Mouse (Mus musculus): ENCODE data around the gene Tcstv1. TPM values are rescaled to one million over a fixed set of nuclear protein-coding genes. Genes with fewer than 3 reads are reported as not detected.
"Not testable (repeated sequence)": the region's sequence is repeated elsewhere in the genome, so short reads cannot be mapped to it uniquely, and the experiment has no call there.

Tcstv1 gene
- polyA plus RNA-seq (2011; ENCODE audit: insufficient read depth, insufficient read length, low read depth, missing spikeins): not detected in 2 replicates

DNA sequence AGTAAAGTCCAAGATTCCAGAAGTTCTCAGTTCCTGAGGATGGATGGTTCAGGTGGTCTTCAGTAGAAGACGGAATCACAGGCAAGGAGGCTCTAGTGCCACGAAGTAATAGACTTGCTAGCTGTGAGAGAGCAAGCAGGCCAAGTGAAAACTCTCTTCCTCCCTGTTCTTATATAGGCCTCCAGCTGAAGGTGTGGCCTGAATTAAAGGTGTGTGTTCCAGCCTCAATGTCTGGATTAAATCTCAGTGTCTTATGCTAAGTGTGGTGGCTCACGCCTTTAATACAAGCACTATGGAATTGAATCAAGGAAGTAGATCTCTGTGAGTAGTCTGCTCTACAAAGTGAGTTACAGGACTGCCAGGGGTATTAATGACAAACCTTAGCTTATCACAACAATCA lies at the start of gene Tcstv1:
Tcstv1 (minus strand) TSS at position 101 of the 400 bp plus-strand sequence.
- not testable (repeated sequence) for H3K27ac ChIP-seq (ENCODE audit: insufficient read depth, low read length); H3K36me3 ChIP-seq (ENCODE audit: control insufficient read depth, insufficient read depth, low read length, poor library complexity, severe bottlenecking); H3K27me3 ChIP-seq (ENCODE audit: control insufficient read depth, insufficient read depth, low read length, poor library complexity, severe bottlenecking); H3K9ac ChIP-seq (ENCODE audit: low read depth, poor library complexity, severe bottlenecking); H3K4me3 ChIP-seq (ENCODE audit: low read depth, low read length); H3K9me3 ChIP-seq (replicated peaks; ENCODE audit: control insufficient read depth, insufficient read depth, low read length, poor library complexity, severe bottlenecking); H3K4me1 ChIP-seq (ENCODE audit: control insufficient read depth, insufficient read depth, low read length)

DNA sequence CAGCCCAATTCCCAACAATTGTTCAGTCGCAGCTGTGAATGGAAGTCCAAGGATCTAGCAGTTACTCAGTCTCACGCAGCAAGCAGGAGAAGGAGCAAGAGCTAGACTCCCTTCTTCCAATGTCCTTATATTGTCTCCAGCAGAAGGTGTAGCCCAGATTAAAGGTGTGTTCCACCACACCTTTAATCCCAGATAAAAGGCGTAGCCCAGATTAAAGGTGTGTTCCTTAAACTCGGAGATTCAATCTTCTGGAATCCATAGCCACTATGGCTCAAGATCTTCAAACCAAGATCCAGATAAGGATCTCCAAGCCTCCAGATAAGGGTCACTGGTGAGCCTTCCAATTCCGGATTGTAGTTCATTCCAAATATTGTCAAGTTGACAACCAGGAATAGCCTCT lies 34.6 kb upstream of the Tcstv1 start, which contains the start of gene Gm21761:
Gm21761 (minus strand) TSS at position 101 of the 400 bp plus-strand sequence.
- not testable (repeated sequence) for H3K4me1 ChIP-seq (ENCODE audit: control insufficient read depth, insufficient read depth, low read length); H3K9ac ChIP-seq (ENCODE audit: low read depth, poor library complexity, severe bottlenecking); H3K9me3 ChIP-seq (replicated peaks; ENCODE audit: control insufficient read depth, insufficient read depth, low read length, poor library complexity, severe bottlenecking); H3K4me3 ChIP-seq (ENCODE audit: low read depth, low read length); H3K27me3 ChIP-seq (ENCODE audit: control insufficient read depth, insufficient read depth, low read length, poor library complexity, severe bottlenecking); H3K36me3 ChIP-seq (ENCODE audit: control insufficient read depth, insufficient read depth, low read length, poor library complexity, severe bottlenecking); H3K27ac ChIP-seq (ENCODE audit: insufficient read depth, low read length)

DNA sequence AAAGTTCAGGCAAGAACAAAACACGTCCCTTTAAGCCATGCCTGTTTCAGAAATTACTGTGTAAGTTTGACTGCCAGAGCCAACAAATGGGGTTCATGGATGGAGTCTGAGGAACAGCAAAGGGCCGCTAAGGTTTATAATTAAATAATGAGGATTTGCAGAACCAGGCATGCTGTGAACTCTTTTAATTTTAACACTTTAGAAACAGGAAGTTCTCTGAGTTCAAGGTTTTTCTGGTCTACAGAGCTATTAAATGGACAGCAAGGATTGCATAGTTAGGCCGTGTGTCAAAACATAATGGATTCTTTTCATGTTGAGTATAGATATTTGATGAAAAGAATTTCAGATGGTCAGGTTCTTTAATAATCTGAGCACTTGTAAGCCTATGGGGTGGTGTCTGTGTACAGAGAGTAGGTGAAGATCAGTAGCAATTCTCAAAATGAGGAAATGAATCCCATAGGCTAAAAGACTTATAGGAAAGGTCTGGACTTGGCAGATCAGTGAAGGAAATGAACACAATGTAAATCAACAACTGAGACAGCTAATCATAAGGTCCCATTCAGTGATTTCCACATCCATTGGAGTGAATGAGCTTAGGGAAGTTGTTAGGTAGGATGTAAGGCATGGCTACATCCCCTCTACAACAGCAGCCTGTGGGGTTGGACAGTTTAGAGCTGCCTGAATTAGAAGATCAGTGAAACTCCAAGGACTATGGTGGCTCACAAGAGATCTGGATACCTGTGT lies 30.2 kb upstream of the Tcstv1 start:
- H3K4me3 ChIP-seq (ENCODE audit: low read depth, low read length); H3K27ac ChIP-seq (ENCODE audit: insufficient read depth, low read length); H3K27me3 ChIP-seq (ENCODE audit: control insufficient read depth, insufficient read depth, low read length, poor library complexity, severe bottlenecking); H3K9me3 ChIP-seq (replicated peaks; ENCODE audit: control insufficient read depth, insufficient read depth, low read length, poor library complexity, severe bottlenecking); H3K4me1 ChIP-seq (ENCODE audit: control insufficient read depth, insufficient read depth, low read length); H3K36me3 ChIP-seq (ENCODE audit: control insufficient read depth, insufficient read depth, low read length, poor library complexity, severe bottlenecking); H3K9ac ChIP-seq (ENCODE audit: low read depth, poor library complexity, severe bottlenecking): not testable (repeated sequence)

DNA sequence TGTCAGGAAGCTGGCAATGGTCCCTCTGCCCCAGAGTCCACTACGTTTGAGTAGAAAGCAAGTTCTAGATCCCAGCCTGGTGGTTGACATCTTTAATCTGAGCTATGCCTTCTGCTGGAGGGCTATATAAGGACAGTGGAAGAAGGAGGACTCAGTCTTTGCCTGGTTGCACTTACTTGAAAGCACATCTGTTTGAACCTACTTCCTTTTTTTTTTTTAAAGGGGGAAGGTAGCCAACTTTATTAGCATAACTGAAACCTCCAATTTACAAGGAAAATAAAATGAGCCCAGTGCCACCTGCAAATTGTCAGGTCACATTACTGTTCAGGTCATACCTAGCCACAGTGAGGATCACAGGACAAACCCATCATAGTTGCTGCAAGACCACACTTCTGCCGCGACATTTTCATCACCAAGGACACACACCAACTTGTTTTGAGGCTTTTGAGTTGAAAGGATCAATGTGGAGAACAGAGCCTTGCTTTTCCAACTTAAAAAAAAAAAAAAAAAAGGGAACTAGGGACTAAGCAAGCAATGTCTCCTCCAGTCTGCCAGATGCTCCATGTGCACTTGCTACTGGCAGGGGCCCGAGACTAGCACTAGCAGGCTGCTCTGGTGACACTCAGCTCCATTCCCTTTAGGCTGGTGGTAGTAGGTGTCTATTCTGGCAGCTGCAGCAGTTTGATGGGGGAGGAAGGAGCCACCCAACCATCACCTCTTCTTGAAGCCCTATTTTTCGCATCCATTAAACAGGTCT lies 22.6 kb upstream of the Tcstv1 start:
- not testable (repeated sequence) for H3K27ac ChIP-seq (ENCODE audit: insufficient read depth, low read length); H3K36me3 ChIP-seq (ENCODE audit: control insufficient read depth, insufficient read depth, low read length, poor library complexity, severe bottlenecking); H3K9me3 ChIP-seq (replicated peaks; ENCODE audit: control insufficient read depth, insufficient read depth, low read length, poor library complexity, severe bottlenecking); H3K9ac ChIP-seq (ENCODE audit: low read depth, poor library complexity, severe bottlenecking); H3K27me3 ChIP-seq (ENCODE audit: control insufficient read depth, insufficient read depth, low read length, poor library complexity, severe bottlenecking); H3K4me1 ChIP-seq (ENCODE audit: control insufficient read depth, insufficient read depth, low read length); H3K4me3 ChIP-seq (ENCODE audit: low read depth, low read length)

DNA sequence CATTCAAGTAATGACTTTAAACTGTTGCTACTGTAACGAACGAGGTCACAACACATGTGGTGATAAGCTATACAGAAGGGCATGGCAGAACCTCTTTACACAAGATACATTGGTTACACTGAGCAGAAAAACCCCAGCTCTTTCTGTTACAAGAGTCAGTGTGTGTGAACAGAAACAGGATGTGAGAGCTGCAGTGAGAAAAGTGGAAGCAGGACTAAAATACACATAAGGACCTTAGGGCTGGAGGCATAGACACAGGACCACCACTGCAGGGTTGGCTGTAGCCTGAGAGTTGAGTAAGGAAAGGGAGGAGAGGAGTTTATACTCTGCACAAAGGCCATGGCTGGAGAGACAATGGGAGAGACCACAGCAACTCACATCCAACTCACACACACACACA lies 21.9 kb upstream of the Tcstv1 start:
- H3K27ac ChIP-seq (ENCODE audit: insufficient read depth, low read length); H3K9me3 ChIP-seq (replicated peaks; ENCODE audit: control insufficient read depth, insufficient read depth, low read length, poor library complexity, severe bottlenecking); H3K4me1 ChIP-seq (ENCODE audit: control insufficient read depth, insufficient read depth, low read length); H3K9ac ChIP-seq (ENCODE audit: low read depth, poor library complexity, severe bottlenecking); H3K4me3 ChIP-seq (ENCODE audit: low read depth, low read length); H3K36me3 ChIP-seq (ENCODE audit: control insufficient read depth, insufficient read depth, low read length, poor library complexity, severe bottlenecking); H3K27me3 ChIP-seq (ENCODE audit: control insufficient read depth, insufficient read depth, low read length, poor library complexity, severe bottlenecking): not testable (repeated sequence)

DNA sequence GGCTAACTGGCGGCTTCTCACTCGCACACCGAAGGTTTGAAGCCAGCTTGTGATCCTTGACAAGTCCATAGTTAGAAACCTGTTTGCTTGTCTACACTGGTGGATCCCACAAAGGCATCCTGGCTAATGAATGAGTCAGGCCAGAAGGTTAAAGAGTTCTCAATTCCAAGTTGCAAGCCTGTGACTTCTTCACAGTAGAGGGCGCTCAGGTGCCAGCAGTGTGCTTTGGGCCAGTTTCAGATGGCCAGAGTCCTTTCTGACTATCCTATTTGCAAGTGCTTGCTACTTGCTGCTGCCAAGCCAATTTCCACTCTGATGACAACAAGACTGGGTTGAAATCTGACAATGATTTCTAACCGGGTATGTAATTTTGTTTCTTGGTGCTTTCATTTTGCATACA lies 4.0 kb upstream of the Tcstv1 start:
- H3K9ac ChIP-seq (ENCODE audit: low read depth, poor library complexity, severe bottlenecking): not testable (repeated sequence)

DNA sequence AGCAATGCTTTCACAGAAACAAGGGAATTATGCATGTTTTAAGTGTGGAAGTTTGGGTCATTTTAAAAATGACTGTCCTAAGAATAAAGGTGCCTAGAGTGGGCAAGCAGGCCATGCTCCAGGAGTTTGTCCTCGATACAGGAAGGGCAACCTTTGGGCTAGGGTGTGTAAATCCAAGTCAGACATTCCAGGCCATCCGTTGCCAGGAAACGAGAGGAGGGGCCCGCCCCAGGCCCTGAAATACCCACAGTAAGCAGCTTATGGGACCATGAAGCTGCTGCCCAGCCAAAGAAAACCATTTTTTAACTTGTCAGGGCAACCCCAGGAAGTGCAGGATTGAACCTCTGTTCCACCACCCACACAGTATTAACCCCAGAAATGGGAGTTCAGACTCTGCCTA lies 7.7 kb downstream of the Tcstv1 start:
- H3K4me1 ChIP-seq (ENCODE audit: control insufficient read depth, insufficient read depth, low read length); H3K36me3 ChIP-seq (ENCODE audit: control insufficient read depth, insufficient read depth, low read length, poor library complexity, severe bottlenecking); H3K9me3 ChIP-seq (replicated peaks; ENCODE audit: control insufficient read depth, insufficient read depth, low read length, poor library complexity, severe bottlenecking); H3K27me3 ChIP-seq (ENCODE audit: control insufficient read depth, insufficient read depth, low read length, poor library complexity, severe bottlenecking); H3K4me3 ChIP-seq (ENCODE audit: low read depth, low read length); H3K9ac ChIP-seq (ENCODE audit: low read depth, poor library complexity, severe bottlenecking); H3K27ac ChIP-seq (ENCODE audit: insufficient read depth, low read length): not testable (repeated sequence)

More for the DNA sequence above, 4.0 kb upstream of the Tcstv1 start:
- not testable (repeated sequence) for H3K27me3 ChIP-seq (ENCODE audit: control insufficient read depth, insufficient read depth, low read length, poor library complexity, severe bottlenecking); H3K4me3 ChIP-seq (ENCODE audit: low read depth, low read length); H3K4me1 ChIP-seq (ENCODE audit: control insufficient read depth, insufficient read depth, low read length); H3K36me3 ChIP-seq (ENCODE audit: control insufficient read depth, insufficient read depth, low read length, poor library complexity, severe bottlenecking); H3K9me3 ChIP-seq (replicated peaks; ENCODE audit: control insufficient read depth, insufficient read depth, low read length, poor library complexity, severe bottlenecking); H3K27ac ChIP-seq (ENCODE audit: insufficient read depth, low read length)

DNA sequence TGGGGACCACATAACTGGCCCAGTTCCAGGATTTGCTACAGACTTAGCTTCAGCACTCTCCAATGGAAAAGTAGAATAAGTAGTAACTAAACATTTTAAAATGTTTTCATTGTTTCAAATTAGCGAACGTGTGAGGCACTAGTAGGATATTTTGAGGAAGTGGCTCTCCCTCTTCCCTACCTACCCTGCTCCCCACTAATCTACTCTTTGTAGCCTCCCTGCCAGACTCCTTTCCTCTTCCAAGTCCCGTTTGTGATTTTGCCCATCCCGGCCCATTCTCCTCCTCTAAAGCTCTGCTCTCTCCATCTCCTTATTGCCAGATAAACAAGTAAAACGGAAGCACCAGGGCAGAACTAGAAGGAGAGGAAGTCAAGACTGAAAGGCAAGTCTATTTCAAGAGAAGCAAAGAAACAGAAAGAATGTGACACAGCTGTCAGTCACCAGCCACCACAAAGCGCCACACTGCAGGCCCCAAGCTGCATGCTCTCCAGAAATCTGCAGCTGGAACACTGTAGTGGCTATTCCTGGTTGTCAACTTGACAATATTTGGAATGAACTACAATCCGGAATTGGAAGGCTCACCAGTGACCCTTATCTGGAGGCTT lies 30.1 kb downstream of the Tcstv1 start:
- not testable (repeated sequence) for H3K27ac ChIP-seq (ENCODE audit: insufficient read depth, low read length); H3K36me3 ChIP-seq (ENCODE audit: control insufficient read depth, insufficient read depth, low read length, poor library complexity, severe bottlenecking); H3K9ac ChIP-seq (ENCODE audit: low read depth, poor library complexity, severe bottlenecking); H3K27me3 ChIP-seq (ENCODE audit: control insufficient read depth, insufficient read depth, low read length, poor library complexity, severe bottlenecking); H3K9me3 ChIP-seq (replicated peaks; ENCODE audit: control insufficient read depth, insufficient read depth, low read length, poor library complexity, severe bottlenecking); H3K4me3 ChIP-seq (ENCODE audit: low read depth, low read length); H3K4me1 ChIP-seq (ENCODE audit: control insufficient read depth, insufficient read depth, low read length)

DNA sequence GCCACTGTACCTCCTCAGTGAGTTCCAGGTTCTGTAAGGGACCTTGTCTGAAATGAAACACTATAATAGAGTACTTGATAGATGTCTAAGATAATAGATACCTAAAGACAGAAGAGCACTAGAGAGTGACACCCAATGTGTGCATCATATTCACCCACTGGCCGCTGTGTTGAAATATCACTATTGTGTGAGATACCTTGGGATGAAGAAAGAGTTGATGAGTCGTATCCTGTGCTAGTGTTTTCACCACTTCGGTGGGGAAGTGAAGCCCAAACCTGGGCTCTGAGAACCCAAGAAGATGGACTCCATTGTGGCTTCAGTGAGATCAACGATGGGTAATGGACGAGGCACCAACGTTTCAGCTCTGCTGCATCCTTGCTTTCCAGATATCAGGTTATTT lies 32.2 kb downstream of the Tcstv1 start:
- not testable (repeated sequence) for H3K27me3 ChIP-seq (ENCODE audit: control insufficient read depth, insufficient read depth, low read length, poor library complexity, severe bottlenecking); H3K27ac ChIP-seq (ENCODE audit: insufficient read depth, low read length); H3K36me3 ChIP-seq (ENCODE audit: control insufficient read depth, insufficient read depth, low read length, poor library complexity, severe bottlenecking); H3K9ac ChIP-seq (ENCODE audit: low read depth, poor library complexity, severe bottlenecking); H3K9me3 ChIP-seq (replicated peaks; ENCODE audit: control insufficient read depth, insufficient read depth, low read length, poor library complexity, severe bottlenecking); H3K4me3 ChIP-seq (ENCODE audit: low read depth, low read length); H3K4me1 ChIP-seq (ENCODE audit: control insufficient read depth, insufficient read depth, low read length)

All from ES-Bruce4 (cell line).